Mouse (Mus musculus) hindbrain, embryonic 14.5 days (tissue): ENCODE measurements around the gene Plpp7. TPM values are rescaled to one million over a fixed set of nuclear protein-coding genes. Genes with fewer than 3 reads are reported as not detected.
A peak's percentile ranks its signal among the peaks of the same experiment; 100 is the strongest.

ENCODE experiments used
- ATAC-seq: fragments of 200-750 bp; cut with Nextera tagmentation; 2 replicates; pipeline ENCODE4 v1.8.0; 2017; ENCODE audit warnings: moderate number of reproducible peaks, mild to moderate bottlenecking, moderate TSS enrichment, moderate library complexity; ENCODE audit not compliant: low FRiP score
- DNase-seq: peaks from one replicate; pipeline ENCODE4 v3.0.0-alpha.2; 2015; ENCODE audit warnings: low spot score
- H3K27ac ChIP-seq: fragments of 300-500 bp; sonication (generic); 2 replicates; pipeline ENCODE4 v1.5.1; 2014; ENCODE audit warnings: mild to moderate bottlenecking, moderate library complexity
- H3K27me3 ChIP-seq: fragments of 300-500 bp; sonication (generic); 2 replicates; pipeline ENCODE4 v1.6.1; 2014; ENCODE audit warnings: mild to moderate bottlenecking, low read length, mixed read lengths; ENCODE audit not compliant: control insufficient read depth, insufficient read depth
- H3K36me3 ChIP-seq: fragments of 300-500 bp; sonication (generic); replicated peaks from 2 replicates; pipeline ENCODE4 v1.6.1; 2014; ENCODE audit not compliant: control insufficient read depth, insufficient read depth
- H3K4me1 ChIP-seq: fragments of 300-500 bp; sonication (generic); replicated peaks from 2 replicates; pipeline ENCODE4 v1.6.1; 2014; ENCODE audit warnings: antibody characterized with exemption, low read length, mixed read lengths; ENCODE audit not compliant: control insufficient read depth, insufficient read depth
- H3K4me2 ChIP-seq: fragments of 300-500 bp; sonication (generic); replicated peaks from 2 replicates; pipeline ENCODE4 v1.6.1; 2014; ENCODE audit warnings: mild to moderate bottlenecking, moderate library complexity
- H3K4me3 ChIP-seq: fragments of 300-500 bp; sonication (generic); replicated peaks from 2 replicates; pipeline ENCODE4 v1.5.1; 2014; ENCODE audit warnings: mild to moderate bottlenecking, low read length
- H3K9ac ChIP-seq: fragments of 300-500 bp; sonication (generic); 2 replicates; pipeline ENCODE4 v1.6.1; 2014
- H3K9me3 ChIP-seq: fragments of 300-500 bp; sonication (generic); 2 replicates; pipeline ENCODE4 v1.6.1; 2016; ENCODE audit warnings: low read length; ENCODE audit not compliant: control insufficient read depth
- WGBS: fragments of 180-500 bp; shearing (Covaris S2); extraction: QIAGEN DNeasy Blood & Tissue Kit; methylation state at CpG from one replicate; pipeline ENCODE4 v1.1.7; 2014; 5-methylcytosine and 5-hydroxymethylcytosine counted together
- polyA plus RNA-seq: library from polyadenylated mRNA; unstranded; fragments of >200 nt; fragmentation: Nextera tagmentation; extraction: Ambion mirVana; gene quantifications from 2 replicates; pipeline ENCODE4 v1.2.1, GENCODE M21; 2014

Plpp7 gene
- polyA plus RNA-seq, 1 experiment from 2014 or later = 22.4 TPM

DNA sequence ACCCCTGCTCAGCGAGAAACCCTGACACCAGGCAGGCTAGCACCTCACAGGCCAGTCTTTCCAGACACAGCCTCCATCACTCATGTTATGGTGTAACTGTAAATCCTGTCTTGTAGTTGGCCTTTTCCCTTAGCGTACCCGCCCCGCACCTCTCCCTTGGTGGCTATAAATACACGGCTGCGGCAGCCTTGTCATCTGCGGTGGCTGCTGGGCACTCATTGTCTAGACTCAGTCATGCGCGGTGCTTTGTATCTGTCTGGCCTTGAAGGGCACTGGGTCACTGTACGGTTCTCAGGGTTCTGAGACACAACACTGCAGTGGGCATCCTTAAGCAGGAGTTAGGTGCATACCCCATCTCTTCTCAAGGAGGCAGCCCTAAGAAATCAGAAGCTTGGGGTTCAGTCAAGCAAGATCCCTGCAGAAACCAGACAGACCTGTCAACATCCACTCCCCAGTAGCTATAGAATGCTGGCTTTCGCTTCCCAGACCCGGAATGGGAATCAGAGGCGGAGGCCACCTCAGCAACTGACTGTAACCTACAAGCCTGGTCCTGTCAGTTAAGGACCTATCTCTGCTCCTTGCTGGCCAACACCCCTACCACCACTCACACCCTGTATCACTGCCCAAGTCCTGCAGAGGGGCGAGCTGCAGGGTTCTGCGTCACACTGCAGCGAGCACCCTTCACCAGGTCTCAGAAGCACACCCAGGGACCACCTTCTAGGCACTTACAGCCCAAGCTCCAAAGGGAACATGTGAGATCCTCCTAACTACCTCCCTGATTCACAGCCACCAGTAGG, 10.0 kb downstream of the Plpp7 start:
- H3K9me3 ChIP-seq = peaks cover 4% of the 10 kb centered on the region; the same call in 1 of the 2 replicates
- H3K27ac ChIP-seq = no peak overlapping the region; the same call in 1 of the 2 replicates
- no peak overlapping the region for H3K4me2 ChIP-seq
- no peaks in the 10 kb centered on the region for H3K27me3 ChIP-seq
- DNase-seq (no peak), ATAC-seq (no peak)
- 0 out of 2 replicates have a peak overlapping the region, but pooled peaks have one; percentile 20 for H3K9ac ChIP-seq
- peaks cover 10% of the 10 kb centered on the region for H3K4me1 ChIP-seq
- peaks cover 14% of the 10 kb centered on the region for H3K36me3 ChIP-seq
- WGBS = 46% methylated on average over 16 of the region's 16 CpGs
- no peak overlapping the region for H3K4me3 ChIP-seq

DNA sequence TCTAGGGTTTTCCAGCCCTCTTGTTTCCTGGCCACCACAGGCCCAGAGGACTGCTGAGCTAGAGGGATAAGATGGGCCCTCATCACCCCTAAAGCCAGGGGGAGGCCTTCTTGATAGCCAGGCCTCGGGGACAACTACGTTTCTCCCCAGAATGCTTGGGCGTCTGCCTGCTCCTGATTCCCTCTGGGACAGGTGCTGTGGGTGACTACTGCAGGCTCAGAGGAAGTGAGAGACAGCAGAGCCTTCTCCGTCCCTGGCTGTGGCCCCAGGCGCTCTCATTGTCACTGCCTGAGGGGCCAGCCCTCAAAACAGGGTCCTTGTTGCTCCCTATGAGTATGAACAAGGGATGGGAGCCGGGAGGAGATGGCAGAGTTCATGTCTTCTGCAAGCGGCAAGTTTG, 10.6 kb downstream of the Plpp7 start:
- Histone ChIP-seq H3K9me3 (no peaks in the 10 kb centered on the region), H3K27ac (no peak overlapping the region), H3K4me1 (peaks cover 10% of the 10 kb centered on the region), H3K4me2 (no peak overlapping the region), H3K36me3 (peaks cover 20% of the 10 kb centered on the region), H3K9ac (no peak overlapping the region), H3K4me3 (no peak overlapping the region), H3K27me3 (no peaks in the 10 kb centered on the region)
- 90% methylated on average over 7 of the region's 7 CpGs for WGBS
- DNase-seq (no peak), ATAC-seq (no peak)

DNA sequence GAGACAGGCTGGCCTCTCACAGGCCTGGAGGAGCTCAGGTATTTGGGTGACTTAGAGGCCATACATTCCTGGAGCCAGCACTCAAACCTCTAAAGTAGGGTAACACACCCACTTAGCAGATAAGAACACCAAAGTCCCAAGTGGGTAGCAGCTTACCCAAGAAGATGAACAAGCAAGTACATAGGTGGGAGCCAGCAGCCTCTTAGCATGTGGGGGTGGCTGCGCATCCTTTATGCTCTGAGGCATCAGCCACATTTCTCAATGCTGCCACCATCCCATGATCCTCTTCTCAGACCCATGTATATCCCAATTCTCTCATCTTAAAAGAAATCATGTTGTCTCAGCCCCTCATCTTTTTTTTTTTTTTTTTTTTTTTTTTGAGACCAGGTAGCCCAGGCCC, 15.9 kb downstream of the Plpp7 start:
- H3K9me3 ChIP-seq = no peaks in the 10 kb centered on the region
- H3K27me3 ChIP-seq = no peaks in the 10 kb centered on the region
- no peak for DNase-seq
- peaks cover 20% of the 10 kb centered on the region for H3K36me3 ChIP-seq
- no peak overlapping the region for H3K4me2 ChIP-seq
- H3K27ac ChIP-seq = no peak overlapping the region
- no peak for ATAC-seq
- 100% methylated on average over 1 of the region's 1 CpGs for WGBS
- H3K4me3 ChIP-seq = no peak overlapping the region
- no peaks in the 10 kb centered on the region for H3K4me1 ChIP-seq
- no peak overlapping the region for H3K9ac ChIP-seq

DNA sequence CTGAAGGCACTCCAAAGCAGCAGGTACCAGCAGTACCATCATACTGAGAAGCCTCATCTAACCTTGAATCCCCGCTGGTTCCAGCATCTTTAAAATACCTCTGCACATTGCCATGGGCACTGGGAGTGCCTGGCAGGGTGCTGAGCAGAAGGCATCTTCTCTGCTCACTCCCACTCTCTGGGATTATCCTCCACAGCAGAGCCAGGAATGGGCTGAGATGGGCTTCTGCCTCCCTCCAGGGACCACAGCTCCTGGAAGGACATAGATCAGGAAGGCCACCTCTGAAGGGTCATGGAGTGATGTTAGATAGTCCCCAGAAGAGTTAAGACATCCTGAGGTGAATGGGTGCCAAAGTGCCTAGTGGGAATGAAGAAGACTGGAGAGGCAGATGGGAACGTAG, 17.2 kb downstream of the Plpp7 start:
- H3K9me3 ChIP-seq = no peaks in the 10 kb centered on the region
- H3K4me2 ChIP-seq = no peak overlapping the region
- H3K4me1 ChIP-seq = no peaks in the 10 kb centered on the region
- H3K9ac ChIP-seq = no peak overlapping the region
- WGBS = 80% methylated on average over 2 of the region's 2 CpGs
- no peak overlapping the region for H3K4me3 ChIP-seq
- H3K27ac ChIP-seq = no peak overlapping the region
- no peak for DNase-seq
- no peak for ATAC-seq
- peaks cover 20% of the 10 kb centered on the region for H3K36me3 ChIP-seq
- H3K27me3 ChIP-seq = no peaks in the 10 kb centered on the region

DNA sequence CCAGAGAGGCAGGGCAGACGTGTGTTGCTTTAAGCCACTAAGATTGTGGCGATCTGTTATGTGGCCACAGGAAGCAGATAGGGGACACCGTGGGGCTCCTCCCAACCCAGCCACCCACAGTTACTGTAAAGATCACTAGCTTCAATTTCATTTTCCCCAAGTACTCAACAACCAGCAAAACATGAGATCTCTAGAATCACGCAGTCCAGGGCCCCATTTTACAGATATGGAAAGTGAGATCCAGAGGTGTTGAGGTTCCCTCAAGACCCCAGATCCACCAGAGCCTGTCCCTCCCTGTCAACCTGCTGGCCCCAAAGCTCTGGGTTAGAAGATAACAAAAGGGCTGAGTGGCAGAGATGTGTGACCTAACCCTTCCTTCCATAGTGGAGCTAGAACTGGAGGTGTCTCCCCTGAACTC, 20.5 kb downstream of the Plpp7 start:
- Histone ChIP-seq H3K9ac (no peak overlapping the region), H3K27ac (no peak overlapping the region), H3K9me3 (no peaks in the 10 kb centered on the region), H3K36me3 (peaks cover under 1% of the 10 kb centered on the region; the same call in 1 of the 2 replicates), H3K4me1 (no peaks in the 10 kb centered on the region), H3K27me3 (no peaks in the 10 kb centered on the region), H3K4me2 (no peak overlapping the region), H3K4me3 (no peak overlapping the region)
- WGBS = 94% methylated on average over 4 of the region's 4 CpGs
- no peak for DNase-seq
- no peak for ATAC-seq

DNA sequence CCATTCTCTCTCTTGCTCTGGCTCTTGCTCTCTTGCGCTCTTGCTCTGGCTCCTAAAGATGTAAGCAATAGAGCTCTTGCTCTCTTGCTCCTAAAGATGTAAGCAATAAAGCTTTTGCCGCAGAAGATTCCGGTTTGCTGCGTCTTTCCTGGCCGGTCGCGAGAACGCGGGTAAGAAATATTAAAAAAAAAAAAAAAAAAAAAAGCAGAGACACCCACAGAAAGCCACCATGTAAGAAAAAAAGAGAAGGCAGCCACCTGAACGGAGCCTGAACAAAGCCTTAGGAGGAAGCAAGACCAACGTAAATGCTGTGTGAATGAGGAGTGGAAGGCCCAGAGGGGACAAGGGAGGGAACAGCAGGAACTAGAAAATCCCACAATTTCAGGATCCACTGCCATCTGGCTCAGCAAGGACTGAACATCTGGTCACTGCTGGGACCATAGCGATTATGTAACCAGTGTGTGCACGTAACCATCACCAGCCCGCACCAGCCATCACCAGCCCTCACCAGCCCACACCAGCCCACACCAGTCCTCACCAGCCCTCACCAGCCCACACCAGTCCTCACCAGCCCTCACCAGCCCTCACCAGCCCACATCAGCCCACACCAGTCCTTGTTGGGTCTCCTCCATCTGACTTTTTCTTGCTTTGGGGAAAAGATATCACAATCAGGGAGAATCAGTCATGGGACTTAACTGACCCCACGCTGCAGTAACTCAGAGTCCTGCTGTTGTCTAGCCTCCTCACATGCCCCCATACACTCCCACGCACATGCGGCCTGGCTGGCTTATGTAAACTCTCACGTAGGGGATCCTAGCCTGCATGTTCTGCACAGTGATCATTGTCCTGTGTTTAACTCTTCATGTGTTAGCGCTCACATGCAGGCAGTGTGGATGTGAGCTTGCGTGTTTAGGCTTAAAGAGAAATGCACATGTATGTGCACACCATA, 24.7 kb downstream of the Plpp7 start:
- 88% methylated on average over 20 of the region's 20 CpGs for WGBS
- no peak for DNase-seq
- Histone ChIP-seq H3K27ac (no peak overlapping the region), H3K4me1 (no peaks in the 10 kb centered on the region), H3K9ac (no peak overlapping the region), H3K4me3 (no peak overlapping the region), H3K36me3 (no peaks in the 10 kb centered on the region), H3K4me2 (no peak overlapping the region), H3K9me3 (no peaks in the 10 kb centered on the region), H3K27me3 (no peaks in the 10 kb centered on the region)
- ATAC-seq = no peak

DNA sequence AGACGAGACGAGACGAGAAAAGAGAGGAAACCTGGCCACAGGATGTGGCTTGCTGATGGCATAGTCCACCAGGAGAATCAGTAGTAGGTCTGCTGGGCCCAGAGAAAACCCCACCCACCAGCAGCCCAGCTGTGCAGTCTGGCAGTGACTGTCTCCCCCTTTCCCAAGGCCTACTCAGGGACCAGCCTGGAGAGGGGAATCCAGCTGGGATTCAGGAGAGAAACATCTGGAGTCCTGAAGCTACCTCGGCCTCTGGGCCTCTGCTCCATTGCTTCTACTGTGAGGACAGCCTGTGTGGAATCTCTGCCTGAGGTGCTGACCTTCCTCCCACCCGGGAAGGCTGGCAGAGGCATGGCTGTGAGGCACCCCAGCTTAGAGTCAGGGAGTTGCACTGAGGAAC, 25.8 kb downstream of the Plpp7 start:
- no peaks in the 10 kb centered on the region for H3K36me3 ChIP-seq
- H3K4me2 ChIP-seq = no peak overlapping the region
- H3K9ac ChIP-seq = no peak overlapping the region
- WGBS = 70% methylated on average over 5 of the region's 5 CpGs
- H3K27me3 ChIP-seq = no peaks in the 10 kb centered on the region
- no peak overlapping the region for H3K4me3 ChIP-seq
- ATAC-seq (no peak), DNase-seq (no peak)
- no peak overlapping the region for H3K27ac ChIP-seq
- no peaks in the 10 kb centered on the region for H3K9me3 ChIP-seq
- H3K4me1 ChIP-seq = no peaks in the 10 kb centered on the region

DNA sequence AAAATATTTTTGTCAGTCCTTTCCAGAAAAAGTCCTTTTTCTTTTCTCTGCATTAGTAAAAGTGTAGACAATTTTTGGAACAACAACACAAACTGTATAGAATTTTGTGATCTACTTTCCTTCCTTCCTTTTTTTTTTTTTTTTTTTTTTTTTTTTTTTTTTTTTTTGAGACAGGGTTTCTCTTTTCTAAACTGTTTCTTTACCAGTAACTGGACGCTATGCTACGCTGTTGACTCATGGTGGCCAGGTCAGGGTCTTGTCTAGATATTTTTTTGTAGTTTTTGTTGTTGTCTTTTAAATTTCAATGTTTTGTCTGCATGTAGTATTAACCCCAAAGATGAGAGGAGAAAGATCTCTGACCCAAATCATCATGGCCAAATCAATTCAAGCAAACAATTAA, 26.5 kb downstream of the Plpp7 start:
- H3K36me3 ChIP-seq = no peaks in the 10 kb centered on the region
- H3K9ac ChIP-seq = no peak overlapping the region
- no peaks in the 10 kb centered on the region for H3K9me3 ChIP-seq
- H3K4me3 ChIP-seq = no peak overlapping the region
- DNase-seq = no peak
- WGBS = 76% methylated on average over 2 of the region's 2 CpGs
- no peak overlapping the region for H3K27ac ChIP-seq
- H3K4me2 ChIP-seq = no peak overlapping the region
- H3K27me3 ChIP-seq = no peaks in the 10 kb centered on the region
- ATAC-seq = no peak
- no peaks in the 10 kb centered on the region for H3K4me1 ChIP-seq
